Mouse (Mus musculus) left cerebral cortex, postnatal 4 days (tissue): ENCODE results near the gene Klf13. TPM values are rescaled to one million over a fixed set of nuclear protein-coding genes. Genes with fewer than 3 reads are reported as not detected.

Experiments
- DNase-seq: peaks from one replicate; pipeline ENCODE4 v3.0.0-alpha.2; 2022
- intact Hi-C: fragments of 180-260 bp; cut with DNase I; formaldehyde crosslinking; loops from one replicate; pipeline ENCODE4 v1.15.1; 2025
- total RNA-seq, 2 experiments: library from RNA; stranded (reverse); gene quantifications; 2 replicates each; pipeline ENCODE4 v1.2.3; 2021

Klf13 gene
- 10 to 100 TPM; 72.3 to 73.5 TPM for total RNA-seq

- peak; percentile 97 for DNase-seq
- intact Hi-C loops, result loop anchor here (10.0 kb wide), 3 partner anchors 84 to 436 kb away; partner anchors contain the start of genes Fan1 and Trpm1
These were observed at the start of gene Klf13 for GRCm38 (mm10) chr7:63938914-63939396. Klf13 (minus strand) TSS chr7:63938915.

DNA sequence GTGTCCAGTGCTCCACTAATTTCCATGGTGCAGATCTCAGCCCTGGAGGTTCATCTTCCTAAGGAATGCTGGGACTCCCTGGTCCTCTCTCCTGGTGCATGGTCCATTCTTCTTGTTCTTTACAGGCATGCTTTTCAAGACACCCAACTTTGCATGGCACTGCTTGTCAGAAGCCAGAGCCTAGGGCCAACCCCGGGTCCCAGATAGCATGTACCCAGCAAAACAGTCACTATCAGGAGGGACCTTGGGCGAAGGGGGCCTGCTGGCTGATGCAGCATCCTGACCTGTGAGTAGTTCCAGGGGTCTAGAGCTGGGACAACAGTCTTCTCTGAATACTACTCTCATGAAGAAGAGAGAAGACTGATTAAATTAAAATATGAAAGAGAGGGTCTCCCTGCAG is 49.7 kb upstream of the Klf13 start:
- intact Hi-C loops, result no loop called here
- no peak for DNase-seq

DNA sequence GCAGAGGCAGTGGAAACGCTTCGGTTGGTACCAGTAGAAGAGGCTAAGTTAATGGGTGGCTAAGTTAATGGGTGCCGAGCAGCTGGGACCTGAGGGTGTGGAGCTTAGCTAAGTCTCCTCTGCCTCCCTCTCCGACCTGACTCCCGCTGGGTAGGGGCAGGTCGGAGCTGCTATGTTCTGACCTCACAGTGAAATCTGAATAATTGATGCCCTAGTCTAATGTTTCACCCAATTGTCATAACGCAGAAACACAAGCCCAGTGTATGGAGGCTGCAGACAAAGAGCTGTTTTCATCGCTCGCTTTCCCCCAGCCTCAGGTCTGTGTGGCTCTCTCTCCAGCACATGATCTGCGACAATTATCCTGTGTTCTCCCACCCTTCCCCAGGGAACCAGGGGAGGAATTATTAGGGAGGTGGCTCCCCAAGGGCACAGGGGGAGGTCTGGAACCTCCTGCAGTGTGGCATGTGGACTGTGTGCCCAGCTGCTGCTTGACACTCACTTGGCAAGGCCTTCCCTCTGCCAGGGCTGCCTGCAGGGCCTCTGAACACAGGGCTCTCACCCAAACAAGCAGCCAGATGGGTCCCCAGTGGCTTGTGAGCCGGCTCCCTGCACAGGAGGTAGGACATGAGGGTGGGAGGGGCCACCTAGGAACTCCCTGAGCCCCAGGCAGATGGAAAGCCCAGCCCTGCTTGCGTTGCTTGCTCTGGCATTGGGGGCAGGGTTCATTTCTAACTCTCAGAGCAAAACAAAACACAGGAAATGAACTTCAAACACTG is 47.9 kb upstream of the Klf13 start:
- intact Hi-C loops, result no loop called here

GRCm38 (mm10) chr7:63985696-63986406 is 47.1 kb upstream of the Klf13 start:
- intact Hi-C loops, result no loop called here
- no peak for DNase-seq

More for the DNA sequence above, 47.9 kb upstream of the Klf13 start:
- DNase-seq, result peak; percentile 63

GRCm38 (mm10) chr7:63985266-63985665 is 46.6 kb upstream of the Klf13 start:
- no peak for DNase-seq
- intact Hi-C loops, result no loop called here

- no peak for DNase-seq
- intact Hi-C loops, result no loop called here
These were observed 45.6 kb upstream of the Klf13 start for GRCm38 (mm10) chr7:63984329-63984728.

- no peak for DNase-seq
- intact Hi-C loops, result no loop called here
These were observed 38.9 kb upstream of the Klf13 start for GRCm38 (mm10) chr7:63977631-63978030.

DNA sequence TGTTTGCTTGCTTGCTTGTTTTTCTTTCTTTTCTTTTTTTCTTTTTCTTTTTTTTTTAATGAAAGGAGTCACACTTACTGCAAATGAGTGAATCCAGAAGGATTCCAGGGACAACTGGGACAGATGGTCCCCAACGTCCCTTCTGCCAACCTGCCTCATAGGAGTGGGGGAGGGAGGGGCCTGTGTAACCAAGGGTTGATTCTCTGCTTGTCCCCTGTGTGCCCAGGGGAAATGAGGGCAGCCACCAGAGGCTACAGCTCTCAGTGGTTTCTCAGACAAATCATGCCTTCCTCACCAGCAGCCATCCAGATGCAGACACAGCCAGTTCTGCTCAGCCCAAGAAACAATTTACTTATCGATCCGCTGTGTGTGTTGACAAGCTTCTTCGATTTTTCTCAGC is 32.3 kb upstream of the Klf13 start:
- intact Hi-C loops, result no loop called here
- DNase-seq, result peak; percentile 64

DNA sequence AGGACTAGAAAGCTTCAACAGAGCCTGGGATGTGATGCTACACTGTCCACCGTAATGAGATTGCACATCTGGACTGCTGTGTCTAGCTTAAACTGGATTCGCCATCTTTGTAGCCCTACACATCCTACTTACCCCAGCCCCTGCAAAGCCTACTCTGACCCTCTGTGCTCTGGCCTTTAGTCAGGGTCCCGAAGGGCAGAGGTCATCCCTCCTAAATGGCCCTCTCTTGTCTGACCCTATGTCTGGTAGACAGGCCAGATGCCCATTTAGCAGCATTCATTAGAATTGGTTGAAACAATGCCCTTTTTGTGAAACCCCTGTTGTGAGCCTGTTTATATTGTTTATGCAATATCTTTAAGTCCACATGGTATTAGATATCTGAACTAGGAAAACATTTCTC is 31.2 kb upstream of the Klf13 start:
- DNase-seq, result no peak
- intact Hi-C loops, result no loop called here

DNA sequence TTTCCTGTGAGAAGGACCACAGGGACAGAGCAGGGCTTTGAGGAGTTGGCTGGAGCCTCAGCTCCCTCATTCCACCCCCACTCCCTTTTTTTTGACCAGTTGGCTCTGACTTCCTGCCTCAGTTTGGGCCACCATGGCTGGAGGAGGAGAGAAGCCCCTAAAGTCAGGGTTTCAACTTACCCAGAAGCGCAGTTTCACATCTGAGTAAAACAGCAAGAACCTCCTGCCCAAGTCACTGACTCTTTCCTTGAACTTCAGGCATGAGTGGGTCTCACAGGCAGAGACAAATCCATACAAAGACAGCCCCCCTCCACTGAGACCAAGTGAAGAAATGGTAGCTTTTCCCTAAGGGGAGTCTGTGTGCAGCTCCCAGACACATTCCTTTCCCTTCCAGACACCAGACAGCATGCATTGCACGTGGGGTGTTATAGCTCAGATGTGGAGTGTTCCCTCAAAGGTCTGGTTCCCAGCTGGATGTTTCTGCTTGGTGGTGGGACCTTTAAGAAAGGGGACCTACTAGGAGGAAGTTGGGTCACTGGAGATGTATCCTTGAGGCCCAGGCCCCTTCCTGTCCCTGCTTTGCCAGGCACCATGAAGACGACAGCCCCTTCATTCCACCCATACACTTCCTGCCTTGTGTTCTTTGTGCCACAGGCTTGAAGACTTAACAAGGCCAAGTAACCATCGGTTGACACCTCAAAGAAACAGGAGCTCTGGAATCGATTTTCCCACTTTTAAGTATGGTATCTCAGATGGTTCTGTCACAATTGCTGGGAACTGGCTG is 27.1 kb upstream of the Klf13 start:
- intact Hi-C loops, result no loop called here
- no peak for DNase-seq

DNA sequence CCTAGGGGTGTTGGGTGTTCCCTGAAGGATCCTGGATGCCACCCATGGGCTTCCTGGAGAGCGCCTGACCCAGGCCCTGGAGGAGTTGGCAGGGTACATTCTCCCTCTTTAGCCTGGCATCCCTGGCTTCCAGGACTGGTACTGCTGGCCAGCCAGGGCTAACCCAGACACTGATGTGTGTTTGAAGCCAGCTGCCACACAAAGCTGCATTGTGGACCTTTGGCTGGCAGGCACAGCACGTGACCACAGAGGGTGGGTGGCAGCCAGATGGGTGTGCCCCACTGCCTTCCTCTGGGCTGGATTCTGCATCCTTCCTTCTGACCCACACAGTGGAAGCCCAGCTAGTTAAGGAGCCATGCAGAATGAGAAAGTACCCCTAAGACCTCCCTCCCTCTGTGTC is 26.4 kb upstream of the Klf13 start:
- DNase-seq, result peak; percentile 91
- intact Hi-C loops, result no loop called here

DNA sequence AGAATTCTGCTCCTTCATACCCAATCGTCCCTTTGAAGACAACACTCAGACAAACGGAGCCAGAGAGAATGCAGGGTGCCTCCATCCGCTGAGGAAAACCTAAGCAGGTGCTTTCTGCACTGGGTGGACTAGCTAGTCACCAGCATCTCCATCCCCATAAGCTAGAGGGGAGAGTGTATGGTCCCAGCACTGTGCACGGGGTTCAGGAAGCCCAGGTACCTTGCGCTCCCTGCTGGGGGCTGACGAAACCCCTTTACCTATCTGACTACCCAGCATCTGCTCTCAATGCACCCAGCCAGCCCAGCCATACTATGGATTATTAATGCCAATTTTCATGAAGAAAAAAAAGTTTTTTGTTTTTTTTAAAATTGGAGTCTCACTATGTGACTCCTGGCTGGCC is 25.4 kb upstream of the Klf13 start:
- no peak for DNase-seq
- intact Hi-C loops, result no loop called here

DNA sequence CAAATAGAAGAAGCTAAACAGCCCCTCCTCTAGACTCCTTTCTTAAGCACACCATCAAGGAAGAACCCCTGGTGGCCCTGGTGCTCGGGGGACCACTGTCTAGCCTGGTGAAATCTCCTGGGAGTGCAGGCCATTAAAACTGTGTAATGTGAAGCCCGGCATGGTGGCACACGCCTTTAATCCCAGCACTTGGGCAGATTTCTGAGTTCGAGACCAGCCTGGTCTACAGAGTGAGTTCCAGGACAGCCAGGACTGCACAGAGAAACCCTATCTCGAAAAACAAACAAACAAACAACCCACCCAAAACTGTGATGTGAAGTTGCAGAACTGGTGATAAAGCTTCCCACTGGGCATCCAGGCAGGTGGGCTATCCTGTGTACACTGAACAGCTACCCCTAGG is 24.9 kb upstream of the Klf13 start:
- DNase-seq, result no peak
- intact Hi-C loops, result no loop called here

DNA sequence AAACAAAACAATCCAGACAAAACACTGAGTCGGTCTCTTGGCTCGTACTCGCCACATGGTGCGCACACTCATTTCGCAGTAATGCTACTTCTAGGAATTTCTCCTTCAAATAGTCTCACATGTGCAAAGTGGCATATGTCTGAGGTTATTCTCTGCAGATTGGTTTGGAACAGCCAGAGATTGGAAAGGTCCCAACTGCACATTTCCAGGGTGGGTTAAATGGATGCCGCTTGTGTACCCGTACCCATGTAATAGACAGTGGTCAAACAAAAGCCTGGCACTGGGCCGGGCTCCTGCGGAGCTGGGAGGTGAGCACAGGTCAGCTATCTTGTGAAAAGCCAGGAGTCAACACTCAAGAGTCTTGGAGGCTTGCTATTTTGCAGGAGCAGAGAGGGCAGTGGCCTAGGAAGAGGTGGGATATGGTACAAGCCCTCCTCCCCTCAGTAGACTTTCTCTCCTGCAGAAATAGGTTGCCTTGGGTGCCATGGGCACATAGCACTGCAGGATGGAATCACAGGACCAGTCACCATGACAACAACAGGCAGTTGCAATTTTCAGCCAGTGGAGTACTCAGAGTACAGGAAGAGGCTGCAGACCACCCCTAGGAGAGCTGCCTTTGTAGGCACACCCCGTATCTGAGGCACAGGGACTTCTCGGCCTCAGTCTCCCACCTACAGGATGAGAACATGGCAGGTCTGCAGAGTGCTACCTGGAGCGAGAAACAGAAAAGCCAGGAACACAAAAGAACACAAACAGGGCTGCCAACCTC is 19.3 kb upstream of the Klf13 start:
- DNase-seq, result no peak
- intact Hi-C loops, result no loop called here

DNA sequence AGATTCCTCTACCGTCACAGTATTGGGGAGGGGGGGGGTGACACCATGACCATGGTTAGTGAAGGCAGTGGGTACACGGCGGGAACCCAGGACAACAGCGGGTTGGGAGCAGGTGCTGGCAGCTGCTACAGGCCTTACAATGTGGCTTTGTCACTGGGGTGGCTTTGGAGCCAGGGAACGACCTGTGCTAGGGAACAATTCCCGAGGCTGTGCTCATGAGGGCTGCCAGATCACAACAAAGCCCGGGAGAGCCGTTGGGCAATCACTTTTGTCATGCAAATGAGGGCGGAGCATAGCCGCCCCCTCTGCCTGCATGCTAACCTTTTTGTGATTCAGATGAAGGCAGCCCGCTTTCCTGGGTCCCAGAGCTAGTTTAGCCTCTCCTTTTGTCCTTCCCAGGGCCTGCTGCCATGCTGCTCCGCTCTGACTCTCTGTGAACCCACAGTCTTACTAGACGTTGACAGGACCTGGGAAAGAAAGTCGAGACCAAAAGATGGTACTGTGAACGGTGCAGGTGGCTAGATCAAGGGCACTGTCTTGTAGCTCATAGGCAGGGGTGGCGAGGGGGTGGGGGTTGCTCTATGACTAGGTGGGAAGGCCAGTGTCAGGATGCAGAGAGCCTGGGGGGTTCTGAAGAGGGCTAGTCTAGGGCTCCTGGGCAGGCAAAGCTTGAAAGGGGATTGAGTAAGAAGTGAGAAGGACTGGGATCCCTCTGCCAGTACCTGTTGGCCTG is 18.4 kb upstream of the Klf13 start:
- intact Hi-C loops, result no loop called here
- peak; percentile 51 for DNase-seq

GRCm38 (mm10) chr7:63956138-63956823 is 17.6 kb upstream of the Klf13 start:
- intact Hi-C loops, result no loop called here

DNA sequence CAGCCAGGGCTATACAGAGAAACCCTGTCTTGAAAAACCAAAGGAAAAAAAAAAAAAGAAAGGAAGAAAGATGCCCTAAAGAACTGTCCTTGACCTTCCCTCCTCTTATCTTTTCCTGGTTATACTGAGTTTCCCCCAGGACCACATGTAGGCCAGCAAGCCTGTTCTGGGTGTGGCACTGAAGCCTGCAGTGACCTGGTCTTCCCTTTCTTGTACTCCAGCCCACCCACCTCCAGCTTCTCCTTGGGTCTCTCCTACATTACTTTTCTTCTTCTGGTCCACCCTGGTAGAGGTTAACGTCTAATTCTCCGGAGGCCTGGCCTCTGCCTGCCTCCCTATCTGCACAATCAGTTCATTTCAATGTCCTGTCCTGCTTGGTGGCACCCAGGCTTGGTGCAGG is 16.7 kb upstream of the Klf13 start:
- DNase-seq, result no peak
- intact Hi-C loops, result no loop called here

More at GRCm38 (mm10) chr7:63956138-63956823, 17.6 kb upstream of the Klf13 start:
- DNase-seq, result no peak

- no peak for DNase-seq
- intact Hi-C loops, result no loop called here
These were observed 13.6 kb upstream of the Klf13 start for GRCm38 (mm10) chr7:63952077-63952898.
